Mouse (Mus musculus) heart, adult 2 months (tissue): Measurements from ENCODE around the gene Srgap1.

Experiments
- CTCF ChIP-seq: fragments of 200-600 bp; IDR thresholded peaks from 2 replicates; pipeline ENCODE4 v1.8.1; 2022; ENCODE audit warnings: antibody characterized with exemption, mild to moderate bottlenecking, moderate library complexity
- EP300 ChIP-seq: fragments of 200-500 bp; IDR thresholded peaks from 2 replicates; pipeline ENCODE4 v1.6.1; 2011; ENCODE audit warnings: low read depth, low read length, control low read depth; ENCODE audit not compliant: insufficient read depth
- POLR2A ChIP-seq: fragments of 200-500 bp; IDR thresholded peaks from 2 replicates; pipeline ENCODE4 v1.6.1; 2011; ENCODE audit warnings: mild to moderate bottlenecking, low read depth, low read length, control low read depth; ENCODE audit not compliant: insufficient read depth

- TF ChIP-seq CTCF: no peak
- no peak for TF ChIP-seq POLR2A
- TF ChIP-seq EP300: no peak
These were observed 30.1 kb downstream of the Srgap1 start for GRCm38 (mm10) chr10:122017063-122017462.
